Mouse (Mus musculus) bone marrow macrophage, adult 2 months (primary cell): ENCODE data around the gene Exoc6. TPM values are rescaled to one million over a fixed set of nuclear protein-coding genes. Genes with fewer than 3 reads are reported as not detected.
"Not testable (repeated sequence)": the region's sequence is repeated elsewhere in the genome, so short reads cannot be mapped to it uniquely, and the experiment has no call there.

Experiments used
- H3K27ac ChIP-seq: 2 replicates; pipeline ENCODE4 v1.5.1; 2012; ENCODE audit warnings: low read depth, low read length; ENCODE audit not compliant: insufficient read depth
- H3K4me1 ChIP-seq: 2 replicates; pipeline ENCODE4 v1.6.1; 2012; ENCODE audit warnings: low read length; ENCODE audit not compliant: control insufficient read depth, insufficient read depth
- H3K4me3 ChIP-seq: 2 replicates; pipeline ENCODE4 v1.5.1; 2012; ENCODE audit warnings: mild to moderate bottlenecking, low read length, moderate library complexity; ENCODE audit not compliant: insufficient read depth
- CTCF ChIP-seq: IDR thresholded peaks from 2 replicates; pipeline ENCODE4 v1.5.1; 2012; ENCODE audit warnings: low read depth, mild to moderate bottlenecking, low read length, moderate library complexity
- POLR2A ChIP-seq: IDR thresholded peaks from 2 replicates; pipeline ENCODE4 v1.6.1; 2012; ENCODE audit warnings: mild to moderate bottlenecking, low read depth, low read length, borderline replicate concordance
- polyA plus RNA-seq: library from polyadenylated mRNA; stranded (reverse); fragments of >200 nt; gene quantifications from 2 replicates; pipeline ENCODE4 v1.2.4, GENCODE M21; 2012; ENCODE audit not compliant: missing spikeins, insufficient read depth, insufficient read length

The Exoc6 gene
- polyA plus RNA-seq, 1 experiment = 26.6 TPM

GRCm38 (mm10) chr19:37523280-37524062 lies 26.7 kb upstream of the Exoc6 start:
- peak overlapping the region; percentile 23 for H3K4me3 ChIP-seq
- no peak overlapping the region for H3K27ac ChIP-seq
- peaks cover 7% of the 10 kb centered on the region for H3K4me1 ChIP-seq
- no peak for TF ChIP-seq POLR2A
- no peak for TF ChIP-seq CTCF

GRCm38 (mm10) chr19:37525925-37526324 lies 24.3 kb upstream of the Exoc6 start:
- no peak overlapping the region for H3K4me3 ChIP-seq
- TF ChIP-seq CTCF (no peak), POLR2A (no peak)
- no peak overlapping the region for H3K27ac ChIP-seq
- peaks cover 9% of the 10 kb centered on the region for H3K4me1 ChIP-seq

- H3K4me3 ChIP-seq = no peak overlapping the region
- TF ChIP-seq CTCF (no peak), POLR2A (no peak)
- no peak overlapping the region for H3K27ac ChIP-seq
- H3K4me1 ChIP-seq = peaks cover 9% of the 10 kb centered on the region
Measured at GRCm38 (mm10) chr19:37526768-37527167, 23.4 kb upstream of the Exoc6 start.

- not testable (repeated sequence) for H3K27ac ChIP-seq, H3K4me1 ChIP-seq, H3K4me3 ChIP-seq
Measured at GRCm38 (mm10) chr19:37527736-37528135, 22.5 kb upstream of the Exoc6 start.

- H3K4me1 ChIP-seq = peaks cover 4% of the 10 kb centered on the region
- H3K27ac ChIP-seq = no peak overlapping the region
- no peak overlapping the region for H3K4me3 ChIP-seq
- no peak for TF ChIP-seq CTCF
- TF ChIP-seq POLR2A = no peak
Measured at GRCm38 (mm10) chr19:37528581-37528980, 21.6 kb upstream of the Exoc6 start.

- Histone ChIP-seq H3K27ac (no peak overlapping the region), H3K4me3 (no peak overlapping the region), H3K4me1 (peaks cover 2% of the 10 kb centered on the region; the same call in 1 of the 2 replicates)
- no peak for TF ChIP-seq CTCF
- TF ChIP-seq POLR2A = no peak
Measured at GRCm38 (mm10) chr19:37529296-37529695, 20.9 kb upstream of the Exoc6 start.

- H3K4me1 ChIP-seq = peaks cover 6% of the 10 kb centered on the region
- no peak for TF ChIP-seq POLR2A
- no peak for TF ChIP-seq CTCF
- no peak overlapping the region for H3K4me3 ChIP-seq
- H3K27ac ChIP-seq = no peak overlapping the region
Measured at GRCm38 (mm10) chr19:37529975-37530515, 20.2 kb upstream of the Exoc6 start.

- Histone ChIP-seq H3K4me3 (no peak overlapping the region), H3K4me1 (peaks cover 8% of the 10 kb centered on the region), H3K27ac (no peak overlapping the region)
- TF ChIP-seq CTCF (no peak), POLR2A (no peak)
Measured at GRCm38 (mm10) chr19:37530601-37531000, 19.6 kb upstream of the Exoc6 start.

- Histone ChIP-seq H3K4me3 (no peak overlapping the region), H3K4me1 (peaks cover 8% of the 10 kb centered on the region)
- TF ChIP-seq CTCF = peak; percentile 80
- no peak for TF ChIP-seq POLR2A
Measured at GRCm38 (mm10) chr19:37531200-37531845, 18.9 kb upstream of the Exoc6 start.

GRCm38 (mm10) chr19:37533196-37533595 lies 17.0 kb upstream of the Exoc6 start:
- Histone ChIP-seq H3K27ac (no peak overlapping the region), H3K4me1 (peaks cover 8% of the 10 kb centered on the region)
- TF ChIP-seq CTCF = no peak

More at GRCm38 (mm10) chr19:37531200-37531845, 18.9 kb upstream of the Exoc6 start:
- no peak overlapping the region for H3K27ac ChIP-seq

More at GRCm38 (mm10) chr19:37533196-37533595, 17.0 kb upstream of the Exoc6 start:
- no peak overlapping the region for H3K4me3 ChIP-seq
